Mouse (Mus musculus) kidney, postnatal 36 days (tissue): ENCODE measurements around the gene Etv5.
A peak's percentile ranks its signal among the peaks of the same experiment; 100 is the strongest.

Experiments used
- DNase-seq, 2 experiments: peaks; one replicate each; pipeline ENCODE4 v3.0.0; 2021 to 2022; ENCODE audit warnings: mixed read lengths in 2 of 2

Gene Etv5

GRCm38 (mm10) chr16:22439499-22440177 lies at the start of gene Etv5:
Gene Etv5, minus strand, starts transcription at chr16:22439719.
- DNase-seq = peak; percentile 98 to 100

DNA sequence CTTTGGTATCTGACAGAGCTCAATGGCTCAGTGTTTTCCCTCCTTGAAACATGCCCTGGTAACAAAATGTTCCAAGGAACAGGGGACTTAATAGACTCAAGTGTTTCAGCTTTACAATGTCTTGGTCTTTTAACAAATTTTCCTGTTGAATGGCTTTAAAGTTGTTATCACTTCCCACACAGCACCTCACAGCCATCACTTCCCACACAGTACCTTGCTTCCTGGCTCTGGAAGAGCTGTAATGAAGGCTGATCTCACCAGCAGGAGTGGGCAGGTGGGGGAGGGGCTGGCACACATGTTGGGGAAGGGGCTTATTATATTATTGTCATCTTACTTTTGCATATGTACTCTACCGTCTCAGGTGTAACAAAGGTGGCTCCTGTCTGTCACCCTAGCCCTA lies 44.4 kb upstream of the Etv5 start:
- no peak for DNase-seq

DNA sequence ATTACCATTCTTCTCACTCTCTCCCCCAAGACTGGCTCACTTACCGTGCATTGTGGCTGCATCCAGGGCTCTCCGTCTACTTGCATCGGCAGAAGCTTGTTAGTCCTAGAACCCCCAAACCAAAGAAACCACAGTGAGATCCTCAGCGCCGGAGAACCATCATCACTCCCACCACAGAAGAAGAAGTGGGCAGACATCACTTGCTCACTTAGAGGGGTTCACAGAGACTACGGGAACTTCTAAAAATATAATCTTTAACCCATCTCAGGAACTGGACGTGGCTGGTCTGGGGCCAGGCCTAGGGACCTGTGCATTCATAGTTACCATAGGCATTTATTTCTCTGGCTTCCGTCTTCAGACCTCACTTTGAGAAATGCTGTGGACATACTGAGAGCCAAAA lies 39.8 kb upstream of the Etv5 start:
- DNase-seq = no peak

- peak; percentile 69 to 74 for DNase-seq
Measured at GRCm38 (mm10) chr16:22471728-22472127, 32.2 kb upstream of the Etv5 start.

GRCm38 (mm10) chr16:22469385-22469784 lies 29.9 kb upstream of the Etv5 start:
- no peak for DNase-seq

DNA sequence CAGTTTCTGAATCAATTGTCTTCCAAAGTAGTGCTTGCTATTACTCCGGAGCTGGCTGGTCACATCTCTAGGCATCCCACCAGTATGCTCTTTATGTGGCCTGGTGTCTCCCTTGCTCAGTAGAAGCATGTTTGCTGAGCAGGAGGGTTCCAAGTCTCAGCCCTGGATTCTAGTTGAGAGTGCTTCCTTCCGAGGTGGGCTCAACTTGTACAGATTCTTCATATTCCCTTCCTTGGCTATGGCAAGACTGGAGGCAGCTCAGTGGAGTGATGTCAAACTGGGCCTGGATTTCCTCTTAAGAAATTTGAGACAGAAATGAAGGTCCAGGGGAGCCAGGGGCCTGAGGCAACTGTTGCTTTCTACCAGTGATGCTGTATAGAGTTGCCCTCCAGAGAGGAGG lies 27.6 kb upstream of the Etv5 start:
- no peak for DNase-seq

- DNase-seq = no peak
Measured at GRCm38 (mm10) chr16:22466381-22466780, 26.9 kb upstream of the Etv5 start.

DNA sequence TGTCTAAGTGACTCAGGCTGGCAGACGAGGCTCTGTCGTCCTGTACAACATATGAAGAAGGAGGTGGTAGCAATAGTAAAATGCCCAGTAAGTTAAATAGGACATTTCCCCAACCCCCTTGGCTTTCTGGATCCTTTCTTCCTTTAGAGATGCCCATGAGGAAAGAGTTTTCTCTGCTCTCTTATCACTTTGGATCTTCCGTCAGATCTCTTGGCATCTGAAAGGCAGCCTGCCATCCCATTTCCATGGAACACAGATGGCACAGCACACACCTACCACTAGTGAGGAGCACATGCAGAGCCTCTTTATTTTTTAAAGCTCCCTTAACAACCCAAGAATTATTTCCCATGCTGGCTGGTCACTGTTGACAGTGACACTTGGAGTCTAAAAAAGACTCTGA lies 22.7 kb upstream of the Etv5 start:
- no peak for DNase-seq

- DNase-seq = no peak
Measured at GRCm38 (mm10) chr16:22461728-22462127, 22.2 kb upstream of the Etv5 start.

DNA sequence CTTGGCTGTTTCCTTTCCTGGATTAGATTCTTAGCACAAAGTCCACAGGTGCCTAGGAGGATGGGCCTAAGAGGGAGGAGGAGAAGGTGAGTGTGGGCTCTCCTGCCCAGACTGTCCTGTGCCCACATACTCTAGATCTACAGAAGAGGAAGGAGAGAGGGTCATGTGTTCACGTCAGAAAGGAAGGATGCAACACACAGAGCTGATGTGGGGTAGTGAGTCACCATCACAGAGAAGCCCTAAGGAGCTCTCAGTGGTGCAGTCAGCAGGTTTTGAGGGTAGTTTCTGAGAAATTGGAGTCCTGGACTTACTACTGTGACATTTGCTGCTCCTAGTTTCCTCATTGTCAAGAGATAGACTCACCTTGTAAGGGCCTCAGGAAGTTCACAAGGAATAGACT lies 21.4 kb upstream of the Etv5 start:
- DNase-seq = no peak

- DNase-seq = no peak
Measured at GRCm38 (mm10) chr16:22452082-22452481, 12.6 kb upstream of the Etv5 start.

DNA sequence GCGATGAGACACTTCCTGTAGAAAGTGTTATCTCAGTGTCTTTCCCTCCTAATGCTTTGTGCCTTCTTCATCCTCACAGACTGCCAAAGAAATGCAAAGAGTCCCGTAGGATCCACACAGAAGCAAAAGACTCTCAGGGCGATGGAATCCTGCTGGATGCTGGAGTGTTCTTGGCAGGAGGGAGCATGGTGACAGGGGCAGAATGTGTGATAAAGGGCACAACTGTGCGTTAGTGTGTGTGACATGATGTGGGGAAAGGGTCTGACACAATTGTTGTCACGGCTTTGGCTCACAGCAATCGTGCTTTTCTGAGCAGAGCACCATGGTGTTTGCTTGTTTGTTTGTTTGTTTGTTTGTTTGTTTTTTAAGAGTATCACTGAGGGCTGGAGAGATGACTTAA lies 8.6 kb upstream of the Etv5 start:
- DNase-seq = no peak

DNA sequence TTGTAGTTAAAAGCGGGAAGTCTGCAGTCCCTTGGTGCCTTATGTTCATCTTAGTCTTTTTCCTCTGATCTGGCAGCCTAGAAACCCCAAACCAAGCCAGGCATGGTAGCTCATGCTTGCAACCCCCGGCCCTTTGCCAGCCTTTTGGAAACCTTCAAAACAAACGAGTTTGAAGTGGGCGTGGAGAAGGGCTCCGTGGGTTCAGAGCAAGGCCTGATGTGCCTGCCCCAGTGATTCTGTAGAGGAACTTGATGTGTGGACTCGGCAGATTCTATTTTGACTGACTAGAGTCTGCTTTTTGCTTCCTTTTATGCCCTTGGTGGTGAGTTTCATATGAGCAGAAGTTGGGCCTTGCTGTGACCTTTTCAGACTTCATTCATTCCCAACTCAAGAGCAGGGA lies 5.3 kb upstream of the Etv5 start:
- no peak for DNase-seq

DNA sequence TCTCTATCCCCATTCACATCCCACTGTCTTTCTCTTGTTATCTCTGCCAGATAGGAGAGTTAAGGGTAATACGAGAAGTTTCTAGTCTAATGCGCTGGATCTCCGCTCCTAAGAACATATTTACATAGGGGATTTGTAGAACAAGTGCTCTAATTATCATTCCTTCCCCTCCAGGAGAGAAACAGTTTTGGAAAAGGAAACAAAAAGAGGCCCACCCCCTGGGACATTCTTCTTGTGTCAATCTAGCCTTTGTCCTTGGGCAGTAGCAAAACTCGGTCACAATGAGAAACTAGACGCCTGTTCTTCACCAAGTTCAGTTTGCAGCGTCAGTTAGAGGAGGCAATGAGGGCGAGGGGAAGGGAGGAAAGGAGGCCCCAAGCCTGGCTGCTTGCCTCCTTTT lies 2.7 kb upstream of the Etv5 start:
- DNase-seq = no peak

DNA sequence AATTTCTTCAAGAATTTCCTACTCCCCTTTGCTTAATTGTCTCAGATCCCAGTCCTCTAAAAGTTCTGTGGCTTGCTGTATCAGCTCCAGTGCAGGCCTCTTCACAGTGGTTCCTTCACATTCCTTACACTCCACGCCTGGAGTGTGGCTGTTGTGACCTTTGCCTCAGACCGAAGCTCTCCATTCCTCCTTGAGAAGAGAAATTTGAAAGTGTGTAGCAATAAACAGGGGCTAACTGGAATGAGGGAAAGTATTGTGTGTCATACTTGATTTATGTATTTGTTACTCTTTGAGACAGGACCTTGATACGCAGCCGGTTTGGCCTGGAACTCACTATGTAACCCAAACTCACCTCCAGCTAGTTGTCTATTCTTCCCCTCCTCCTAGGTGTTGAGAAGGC lies 1.8 kb upstream of the Etv5 start:
- peak; percentile 10 to 11 for DNase-seq

DNA sequence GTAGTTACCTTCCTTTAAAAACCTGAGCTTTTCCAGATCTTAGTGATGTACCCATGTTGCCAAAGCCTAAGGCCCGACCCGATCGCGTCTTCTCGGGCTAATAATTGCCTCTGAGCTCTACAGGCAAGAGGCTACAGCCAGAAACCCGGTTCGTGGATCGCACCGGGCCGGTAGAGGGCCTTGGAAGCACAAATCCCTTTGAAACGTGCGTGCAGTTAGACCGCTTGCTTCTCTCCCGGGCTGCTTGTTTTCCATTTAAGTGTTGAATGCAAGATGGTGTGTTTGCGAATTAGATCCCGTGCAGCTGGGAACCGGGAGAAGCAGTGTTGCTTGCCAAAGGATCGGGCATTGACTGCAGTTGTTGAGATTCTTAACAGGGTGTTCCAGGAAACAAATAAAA lies 750 bp upstream of the Etv5 start:
- DNase-seq = peak; percentile 80 to 81

DNA sequence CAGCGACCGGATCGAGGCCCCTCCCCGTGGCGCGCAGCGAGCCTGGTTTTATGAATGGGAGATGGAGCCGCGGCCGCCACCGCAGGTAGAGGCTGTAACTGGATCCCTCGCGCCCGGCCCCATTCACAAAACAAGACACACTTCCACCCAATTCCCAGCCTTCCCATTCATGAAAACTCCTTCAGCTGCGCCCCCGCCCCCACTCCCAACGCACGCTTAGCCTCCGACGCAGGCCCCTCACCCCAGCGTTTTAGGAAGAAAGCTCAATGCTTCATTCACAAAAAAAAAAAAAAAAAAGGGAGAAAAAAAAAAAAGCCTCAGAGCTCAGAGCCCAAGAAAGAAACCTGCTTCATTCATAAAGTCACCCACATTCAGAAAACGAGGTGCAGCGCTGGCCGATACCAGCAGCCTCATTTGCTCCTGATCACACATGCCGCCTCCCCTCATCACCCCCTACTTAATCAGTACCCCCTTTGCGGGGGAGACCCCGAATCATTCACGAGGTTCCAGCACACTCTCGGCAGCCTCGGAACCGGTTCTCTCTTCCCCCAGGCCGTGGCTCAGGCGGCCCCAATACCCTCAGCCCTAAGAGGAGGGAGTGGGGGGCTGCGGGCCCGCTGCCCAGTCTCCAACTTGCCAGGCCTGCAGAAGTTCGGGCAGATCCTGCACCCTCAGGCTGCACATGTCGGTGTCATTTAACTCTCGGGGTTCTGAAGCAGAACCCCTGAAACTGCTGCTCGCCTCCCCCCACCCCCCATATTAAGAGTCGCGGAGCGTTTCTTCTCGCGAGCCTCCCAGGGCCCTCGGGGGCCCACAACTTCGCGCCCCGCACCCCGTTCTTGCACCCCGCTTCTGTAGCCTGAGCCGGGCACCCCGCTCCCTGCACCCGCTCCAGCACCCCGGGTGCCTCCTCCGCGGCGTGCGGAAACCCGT lies 812 bp downstream of the Etv5 start:
- DNase-seq = peak; percentile 75 to 86

DNA sequence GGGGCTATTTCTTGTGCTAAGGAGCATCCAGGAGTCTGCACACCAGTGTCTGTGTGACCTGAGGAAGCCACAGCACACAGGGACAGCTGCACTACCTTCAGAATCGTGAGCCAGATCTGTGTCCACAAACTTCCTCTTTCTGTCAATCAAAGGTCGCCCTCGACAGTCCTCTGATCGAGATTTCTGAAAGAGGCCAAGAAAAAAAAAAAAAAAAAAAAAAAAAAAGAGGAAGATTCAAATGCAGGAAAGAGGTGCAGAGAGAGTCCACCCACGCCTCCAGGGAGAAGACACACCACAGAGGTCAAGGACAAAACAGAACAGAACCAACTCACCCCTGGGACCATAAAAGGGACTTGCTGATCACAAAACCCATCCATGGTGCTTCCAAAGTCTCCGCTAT lies 3.4 kb downstream of the Etv5 start:
- no peak for DNase-seq

DNA sequence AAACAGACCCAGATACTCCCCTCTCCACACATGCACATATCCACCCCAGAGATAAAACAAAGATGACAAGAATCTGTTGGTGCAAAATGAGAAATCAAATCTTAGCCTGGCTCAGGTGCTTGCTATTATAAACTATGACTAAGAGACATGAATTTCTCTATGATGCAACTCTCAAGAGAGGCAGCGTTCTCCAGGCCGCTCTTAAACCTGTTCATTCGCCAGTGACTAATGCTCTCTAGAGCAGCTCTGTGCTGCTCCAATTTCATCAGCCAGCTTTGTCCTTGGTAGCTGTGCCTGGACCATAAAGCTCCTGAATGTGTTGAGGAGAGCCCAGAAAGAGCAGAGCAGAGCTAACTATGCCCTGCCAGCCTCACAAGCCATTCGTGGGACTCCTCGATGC lies 5.0 kb downstream of the Etv5 start:
- no peak for DNase-seq

GRCm38 (mm10) chr16:22433944-22434343 lies 5.6 kb downstream of the Etv5 start:
- no peak for DNase-seq

DNA sequence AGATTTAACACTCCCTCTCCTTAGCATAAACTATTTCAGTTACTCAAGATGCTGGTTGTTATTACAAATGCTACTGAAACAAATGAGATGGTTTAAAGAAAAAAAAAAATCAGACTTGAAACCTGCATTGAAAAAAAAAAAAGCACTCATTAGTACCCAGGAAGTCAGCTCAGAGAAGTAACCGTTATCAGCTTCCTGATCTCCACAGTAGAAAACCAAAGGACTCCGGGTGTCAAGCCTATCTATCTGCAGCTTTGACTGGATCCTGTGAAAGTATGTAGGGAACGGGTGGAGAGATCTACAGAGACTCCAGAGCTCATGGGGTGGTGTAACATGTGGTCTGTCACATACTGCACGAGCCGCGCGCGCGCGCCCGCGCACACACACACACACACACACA lies 7.7 kb downstream of the Etv5 start:
- DNase-seq = no peak

DNA sequence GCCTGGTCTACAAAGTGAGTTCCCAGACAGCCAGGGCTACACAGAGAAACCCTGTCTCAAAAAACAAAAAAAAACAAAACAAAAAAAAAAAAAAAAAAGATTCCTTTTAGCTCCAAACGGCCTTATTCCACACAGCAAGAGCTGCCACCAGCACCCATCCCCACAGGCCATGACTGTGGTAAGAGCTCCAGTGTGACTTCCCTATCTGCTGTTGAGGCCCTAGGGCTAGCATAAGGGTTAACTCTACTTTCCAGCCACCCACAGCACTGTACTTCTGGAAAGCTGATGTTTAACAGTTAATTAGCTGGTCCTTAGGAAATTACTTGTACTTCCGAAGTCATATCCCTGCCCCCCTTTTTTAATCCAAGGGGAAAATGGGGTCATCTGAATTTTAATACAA lies 8.2 kb downstream of the Etv5 start:
- DNase-seq = no peak

DNA sequence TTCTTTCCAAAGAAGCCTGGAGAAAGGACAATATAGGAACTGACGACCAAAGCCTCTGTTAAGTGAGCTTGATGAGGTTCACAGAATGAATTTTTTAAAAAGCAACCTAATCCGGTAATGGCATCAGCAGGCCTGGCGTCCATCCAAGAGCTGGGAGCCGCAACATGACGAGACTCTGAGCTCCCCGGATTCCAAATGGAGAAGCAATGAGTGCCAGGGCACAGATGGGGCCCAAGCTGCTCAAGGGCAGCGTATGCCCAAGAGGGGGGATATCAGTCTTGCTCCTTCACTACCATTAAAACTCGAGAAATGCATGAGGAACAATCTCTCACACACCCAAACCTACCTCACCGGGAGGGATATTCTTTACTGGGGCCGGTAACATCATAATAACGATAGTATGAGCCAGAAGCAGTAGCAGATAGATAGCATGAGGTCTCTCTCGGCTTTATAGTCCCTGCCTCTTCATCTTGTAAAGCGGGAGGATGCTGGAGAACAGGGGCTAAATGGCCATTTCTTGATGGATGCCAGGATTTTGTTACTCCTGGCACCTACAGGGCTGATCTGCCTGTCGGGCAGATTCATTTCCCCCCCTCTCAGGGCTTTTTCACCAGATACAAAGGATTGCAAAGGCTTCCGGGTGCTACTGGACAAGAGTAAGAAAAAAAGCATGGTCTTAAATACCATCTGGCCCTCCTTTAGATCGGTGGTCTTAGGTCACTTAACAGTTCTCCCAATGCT lies 9.1 kb downstream of the Etv5 start:
- peak in 1 of 2 experiments; percentile 53 for DNase-seq

DNA sequence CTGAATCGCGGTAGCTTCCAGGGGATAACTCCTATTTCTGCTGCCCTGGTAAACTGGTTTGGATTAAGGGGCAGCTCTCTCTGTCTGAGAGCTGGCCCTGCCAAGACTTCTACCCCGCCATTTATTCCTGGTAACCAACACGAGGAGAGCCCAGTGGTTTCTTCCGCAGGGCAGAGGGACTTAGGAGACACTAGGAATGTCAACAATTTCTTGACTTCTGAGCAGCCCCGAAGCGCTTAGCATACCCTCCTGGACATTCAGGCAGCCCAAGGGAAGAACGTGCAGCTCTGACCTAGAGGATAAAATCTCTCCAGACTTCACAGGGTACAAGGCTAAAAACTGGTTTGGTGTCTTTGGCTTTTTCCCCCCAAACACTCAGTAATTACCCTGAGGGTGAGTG lies 10.1 kb downstream of the Etv5 start:
- no peak for DNase-seq
